Mouse (Mus musculus) heart, adult 2 months (tissue): ENCODE measurements around the gene Gpld1.

ENCODE experiments used
- CTCF ChIP-seq: fragments of 200-600 bp; IDR thresholded peaks from 2 replicates; pipeline ENCODE4 v1.8.1; 2022; ENCODE audit warnings: antibody characterized with exemption, mild to moderate bottlenecking, moderate library complexity
- EP300 ChIP-seq: fragments of 200-500 bp; IDR thresholded peaks from 2 replicates; pipeline ENCODE4 v1.6.1; 2011; ENCODE audit warnings: low read depth, low read length, control low read depth; ENCODE audit not compliant: insufficient read depth
- POLR2A ChIP-seq: fragments of 200-500 bp; IDR thresholded peaks from 2 replicates; pipeline ENCODE4 v1.6.1; 2011; ENCODE audit warnings: mild to moderate bottlenecking, low read depth, low read length, control low read depth; ENCODE audit not compliant: insufficient read depth

DNA sequence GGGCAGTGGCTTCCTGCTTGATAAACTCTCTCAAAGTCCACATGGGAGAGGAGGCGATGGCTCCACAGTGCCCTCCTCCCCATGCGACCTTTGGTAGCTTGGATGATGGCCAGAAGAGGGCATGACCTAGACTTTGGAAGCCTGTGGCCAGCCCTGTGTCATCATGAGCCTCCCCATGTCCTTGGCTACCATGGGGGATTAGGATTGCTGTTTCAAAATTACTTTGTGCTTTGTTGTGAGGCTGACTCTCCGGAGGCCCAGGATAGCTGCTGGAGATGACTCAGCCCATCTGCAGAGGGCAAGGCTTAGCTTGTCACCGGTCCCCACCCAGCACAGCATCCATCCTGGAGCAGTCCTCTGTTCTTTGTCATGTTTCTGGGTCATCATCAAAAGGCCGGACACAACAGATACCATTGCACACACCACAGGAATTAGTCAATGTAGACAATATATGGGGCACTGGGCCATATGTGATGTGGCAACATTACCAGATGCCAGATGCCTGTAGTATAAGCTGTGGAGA is 34.9 kb downstream of the Gpld1 start:
- TF ChIP-seq POLR2A, result no peak
- no peak for TF ChIP-seq CTCF
- no peak for TF ChIP-seq EP300
